Mouse (Mus musculus): ENCODE results near the gene Gm8050. TPM values are rescaled to one million over a fixed set of nuclear protein-coding genes. Genes with fewer than 3 reads are reported as not detected.

The Gm8050 gene
- polyA plus RNA-seq (2015; fragmentation: Illumina TruSeq; extraction: RNeasy Lipid Tissue Mini Kit (QIAGEN cat#74804); ENCODE audit: insufficient read depth, low read depth, low replicate concordance), result not detected

GRCm38 (mm10) chr14:6720151-6720550, at the start of gene Gm8050:
TSS of gene Gm8050 (minus strand) at chr14:6720251.

DNA sequence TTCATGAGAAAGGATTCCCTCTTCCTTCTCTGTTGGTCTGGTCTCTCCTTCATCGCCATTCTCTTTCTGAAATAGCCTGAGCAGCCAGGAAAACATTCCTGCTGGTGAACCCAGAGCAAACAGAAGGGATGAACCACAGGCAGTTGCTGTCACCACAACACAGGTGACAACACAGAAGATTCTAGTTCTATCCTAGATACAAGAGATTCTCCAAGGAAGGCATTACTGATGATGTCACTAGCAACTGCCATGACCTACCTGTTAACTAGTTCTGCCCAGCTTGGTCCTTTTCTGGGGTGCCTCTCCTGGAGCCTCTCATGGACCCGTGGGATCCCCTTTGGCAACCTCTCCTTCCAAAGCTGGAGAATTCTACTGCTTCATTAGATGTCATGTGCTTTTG, 22.2 kb upstream of the Gm8050 start, which contains the start of gene Gm3636:
Gene Gm3636 (minus strand): TSS at position 101 of the 400 bp plus-strand sequence.

GRCm38 (mm10) chr14:6684070-6684469, 36.0 kb downstream of the Gm8050 start, which contains the start of gene Gm10251:
TSS of gene Gm10251 (minus strand) at chr14:6684170.

Other genes with a start within 250 kb of the Gm8050 start
- not detected for gene Gm8356, start 183.0 kb downstream of the Gm8050 start, polyA plus RNA-seq (2015; fragmentation: Illumina TruSeq; extraction: RNeasy Lipid Tissue Mini Kit (QIAGEN cat#74804); ENCODE audit: insufficient read depth, low read depth, low replicate concordance)
- gene Gm3629, start 129.6 kb downstream of the Gm8050 start, polyA plus RNA-seq (2015; fragmentation: Illumina TruSeq; extraction: RNeasy Lipid Tissue Mini Kit (QIAGEN cat#74804); ENCODE audit: insufficient read depth, low read depth, low replicate concordance), result not detected
- gene Gm3460, start 97.8 kb downstream of the Gm8050 start, polyA plus RNA-seq (2015; fragmentation: Illumina TruSeq; extraction: RNeasy Lipid Tissue Mini Kit (QIAGEN cat#74804); ENCODE audit: insufficient read depth, low read depth, low replicate concordance), result not detected
- gene Gm10251, start 36.1 kb downstream of the Gm8050 start, polyA plus RNA-seq (2015; fragmentation: Illumina TruSeq; extraction: RNeasy Lipid Tissue Mini Kit (QIAGEN cat#74804); ENCODE audit: insufficient read depth, low read depth, low replicate concordance), result not detected
- 0.79 TPM for gene Gm3636, start 22.1 kb upstream of the Gm8050 start, polyA plus RNA-seq (2015; fragmentation: Illumina TruSeq; extraction: RNeasy Lipid Tissue Mini Kit (QIAGEN cat#74804); ENCODE audit: insufficient read depth, low read depth, low replicate concordance)
- not detected for gene Gm8362, start 54.2 kb upstream of the Gm8050 start, polyA plus RNA-seq (2015; fragmentation: Illumina TruSeq; extraction: RNeasy Lipid Tissue Mini Kit (QIAGEN cat#74804); ENCODE audit: insufficient read depth, low read depth, low replicate concordance)
- not detected for gene Gm3642, start 120.1 kb upstream of the Gm8050 start, polyA plus RNA-seq (2015; fragmentation: Illumina TruSeq; extraction: RNeasy Lipid Tissue Mini Kit (QIAGEN cat#74804); ENCODE audit: insufficient read depth, low read depth, low replicate concordance)
- not detected for gene Gm3667, start 169.7 kb upstream of the Gm8050 start, polyA plus RNA-seq (2015; fragmentation: Illumina TruSeq; extraction: RNeasy Lipid Tissue Mini Kit (QIAGEN cat#74804); ENCODE audit: insufficient read depth, low read depth, low replicate concordance)